Mouse (Mus musculus): ENCODE results near the gene Atcay. TPM values are rescaled to one million over a fixed set of nuclear protein-coding genes. Genes with fewer than 3 reads are reported as not detected.
"Not testable (repeated sequence)": the region's sequence is repeated elsewhere in the genome, so short reads cannot be mapped to it uniquely, and the experiment has no call there.

The Atcay gene
- polyA plus RNA-seq, 1 experiment = 0.95 TPM

DNA sequence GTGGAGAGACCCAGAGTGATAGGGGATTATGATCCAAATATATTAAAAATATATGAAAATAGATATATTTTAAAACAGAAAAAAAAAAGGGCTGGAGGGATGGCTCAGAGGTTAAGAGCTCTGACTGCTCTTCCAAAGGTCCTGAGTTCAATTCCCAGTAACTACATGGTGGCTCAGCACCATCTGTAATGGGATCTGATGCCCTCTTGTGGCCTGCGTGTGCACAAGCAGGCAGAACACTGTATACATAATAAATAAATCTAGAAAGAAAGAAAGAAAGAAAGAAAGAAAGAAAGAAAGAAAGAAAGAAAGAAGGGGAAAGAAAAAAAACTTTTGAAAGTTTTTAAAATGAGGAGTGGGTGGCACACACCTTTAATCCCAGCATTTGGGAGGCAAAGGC, 13.4 kb downstream of the Atcay start:
- not testable (repeated sequence) for H3K4me1 ChIP-seq (ENCODE audit: control insufficient read depth, insufficient read depth, insufficient read length); H3K27ac ChIP-seq (ENCODE audit: insufficient read depth, low read length); H3K36me3 ChIP-seq (ENCODE audit: control insufficient read depth, insufficient read depth, low read length); H3K27me3 ChIP-seq (ENCODE audit: control insufficient read depth, insufficient read depth, low read length); H3K4me3 ChIP-seq (ENCODE audit: extremely low read depth, insufficient read depth, insufficient read length)
- 6% methylated on average over 1 of the region's 1 CpGs for WGBS
- peak; percentile 29; the same call in 1 of the 2 replicates for TF ChIP-seq CTCF (IDR thresholded peaks at IDR 0.05; ENCODE audit: extremely low read depth, insufficient read depth, insufficient read length, insufficient replicate concordance)
- peak in 1 of 2 experiments; percentile 32 for DNase-seq (ENCODE audit: low read depth in 1 of 2, low spot score in 2 of 2)

DNA sequence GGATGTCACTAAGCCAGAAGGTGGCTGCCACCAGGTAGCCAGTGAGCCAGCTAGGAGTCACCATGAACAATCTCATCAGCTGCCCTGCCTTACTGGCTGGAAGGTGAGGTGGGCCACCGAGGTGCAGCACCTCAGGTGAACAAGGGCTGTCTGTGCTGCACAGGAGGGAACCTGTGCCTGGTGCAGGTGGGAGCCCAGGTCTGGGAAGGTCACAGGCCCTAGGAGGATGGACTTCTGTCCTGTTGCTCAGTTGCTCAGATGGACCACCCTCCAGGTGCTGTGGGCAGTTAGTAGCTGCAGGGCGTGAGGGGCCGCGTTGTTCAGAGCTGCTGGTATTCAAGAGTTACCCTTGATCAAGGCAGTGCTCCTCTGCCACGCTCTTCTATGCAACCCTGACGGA, 13.8 kb downstream of the Atcay start:
- Histone ChIP-seq H3K4me3 (ENCODE audit: extremely low read depth, insufficient read depth, insufficient read length) (no peak overlapping the region), H3K27ac (ENCODE audit: insufficient read depth, low read length) (no peak overlapping the region), H3K36me3 (ENCODE audit: control insufficient read depth, insufficient read depth, low read length) (no peaks in the 10 kb centered on the region), H3K4me1 (ENCODE audit: control insufficient read depth, insufficient read depth, insufficient read length) (peaks cover 4% of the 10 kb centered on the region; the same call in 1 of the 2 replicates), H3K27me3 (ENCODE audit: control insufficient read depth, insufficient read depth, low read length) (no peaks in the 10 kb centered on the region)
- WGBS = 83% methylated on average over 6 of the region's 6 CpGs
- TF ChIP-seq POLR2A (IDR thresholded peaks at IDR 0.05; ENCODE audit: low read depth, low read length) = no peak
- no peak for TF ChIP-seq CTCF (IDR thresholded peaks at IDR 0.05; ENCODE audit: extremely low read depth, insufficient read depth, insufficient read length, insufficient replicate concordance)
- DNase-seq (ENCODE audit: low read depth in 1 of 2, low spot score in 2 of 2) = no peak

DNA sequence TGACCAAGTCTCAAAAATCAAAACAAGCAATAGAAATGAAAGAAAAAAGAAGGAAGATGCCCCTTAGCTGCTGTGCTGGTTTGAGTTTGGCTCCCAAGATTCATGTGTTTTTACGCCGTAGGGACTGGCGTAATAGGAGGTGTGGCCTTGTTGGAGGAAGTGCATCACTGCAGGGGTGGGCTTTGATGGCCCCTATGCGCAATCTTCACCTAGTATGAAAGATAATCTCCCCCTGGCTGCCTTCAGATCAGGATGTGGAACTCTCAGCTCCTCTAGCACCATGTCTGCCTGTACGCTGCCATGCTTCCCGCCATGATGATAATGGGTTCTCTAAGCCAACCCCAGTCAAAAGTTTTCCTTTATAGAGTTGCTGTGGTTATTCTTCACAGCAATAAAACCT, 14.4 kb downstream of the Atcay start:
- H3K27ac ChIP-seq (ENCODE audit: insufficient read depth, low read length) = no peak overlapping the region
- WGBS = 82% methylated on average over 6 of the region's 6 CpGs
- DNase-seq (ENCODE audit: low read depth in 1 of 2, low spot score in 2 of 2) = no peak
- H3K27me3 ChIP-seq (ENCODE audit: control insufficient read depth, insufficient read depth, low read length) = no peaks in the 10 kb centered on the region
- no peaks in the 10 kb centered on the region for H3K4me1 ChIP-seq (ENCODE audit: control insufficient read depth, insufficient read depth, insufficient read length)
- TF ChIP-seq CTCF (IDR thresholded peaks at IDR 0.05; ENCODE audit: extremely low read depth, insufficient read depth, insufficient read length, insufficient replicate concordance) = no peak
- TF ChIP-seq POLR2A (IDR thresholded peaks at IDR 0.05; ENCODE audit: low read depth, low read length) = no peak
- no peak overlapping the region for H3K4me3 ChIP-seq (ENCODE audit: extremely low read depth, insufficient read depth, insufficient read length)
- no peaks in the 10 kb centered on the region for H3K36me3 ChIP-seq (ENCODE audit: control insufficient read depth, insufficient read depth, low read length)

DNA sequence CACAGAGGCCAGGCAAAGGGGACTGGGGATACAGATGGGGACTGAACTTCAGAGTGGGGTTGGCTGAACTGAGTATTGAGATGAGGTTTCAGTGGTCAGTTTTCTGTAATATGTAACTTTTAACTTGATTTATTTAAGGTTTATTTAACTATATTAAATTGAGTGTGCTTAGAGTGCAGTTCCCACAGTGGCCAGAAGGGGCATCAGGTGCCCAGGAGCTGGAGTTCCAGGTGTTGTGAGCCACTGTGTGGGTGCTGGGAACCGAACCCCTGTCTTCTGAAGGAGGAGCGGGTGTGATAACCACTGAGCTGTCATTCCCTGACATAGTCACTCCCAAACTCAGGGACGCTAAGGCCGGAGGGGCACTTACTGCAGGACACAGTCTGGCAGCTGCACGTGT, 20.5 kb downstream of the Atcay start:
- Histone ChIP-seq H3K36me3 (ENCODE audit: control insufficient read depth, insufficient read depth, low read length) (no peaks in the 10 kb centered on the region), H3K4me1 (ENCODE audit: control insufficient read depth, insufficient read depth, insufficient read length) (no peaks in the 10 kb centered on the region), H3K27ac (ENCODE audit: insufficient read depth, low read length) (no peak overlapping the region), H3K4me3 (ENCODE audit: extremely low read depth, insufficient read depth, insufficient read length) (no peak overlapping the region), H3K27me3 (ENCODE audit: control insufficient read depth, insufficient read depth, low read length) (no peaks in the 10 kb centered on the region)
- 94% methylated on average over 5 of the region's 5 CpGs for WGBS
- TF ChIP-seq POLR2A (IDR thresholded peaks at IDR 0.05; ENCODE audit: low read depth, low read length) (no peak), CTCF (IDR thresholded peaks at IDR 0.05; ENCODE audit: extremely low read depth, insufficient read depth, insufficient read length, insufficient replicate concordance) (0 out of 2 replicates have a peak, but pooled peaks have one; percentile 16)
- no peak for DNase-seq (ENCODE audit: low read depth in 1 of 2, low spot score in 2 of 2)

DNA sequence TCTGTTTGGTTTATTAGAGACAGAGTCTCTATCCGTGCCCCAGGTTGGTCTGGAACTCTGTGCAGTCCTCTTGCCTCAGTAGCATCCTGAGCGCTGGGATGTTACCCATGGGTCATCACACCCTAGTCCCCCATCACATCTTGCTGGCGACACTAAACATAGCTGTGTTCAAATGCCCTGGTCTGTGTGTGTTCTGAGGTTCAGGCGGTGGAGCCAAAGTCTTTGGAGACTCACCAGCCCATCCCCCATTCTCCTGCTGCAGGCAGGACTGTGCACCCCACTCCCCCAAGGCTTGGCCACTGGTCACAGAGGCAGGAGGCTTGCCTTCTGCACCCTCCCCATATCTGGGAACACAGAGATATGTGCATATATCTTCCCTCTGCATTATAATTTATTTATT, 26.5 kb downstream of the Atcay start:
- Histone ChIP-seq H3K27ac (ENCODE audit: insufficient read depth, low read length) (no peak overlapping the region), H3K27me3 (ENCODE audit: control insufficient read depth, insufficient read depth, low read length) (no peaks in the 10 kb centered on the region), H3K4me1 (ENCODE audit: control insufficient read depth, insufficient read depth, insufficient read length) (no peaks in the 10 kb centered on the region), H3K4me3 (ENCODE audit: extremely low read depth, insufficient read depth, insufficient read length) (no peak overlapping the region), H3K36me3 (ENCODE audit: control insufficient read depth, insufficient read depth, low read length) (no peaks in the 10 kb centered on the region)
- WGBS = 75% methylated on average over 4 of the region's 4 CpGs
- DNase-seq (ENCODE audit: low read depth in 1 of 2, low spot score in 2 of 2) = no peak
- TF ChIP-seq CTCF (IDR thresholded peaks at IDR 0.05; ENCODE audit: extremely low read depth, insufficient read depth, insufficient read length, insufficient replicate concordance) (no peak), POLR2A (IDR thresholded peaks at IDR 0.05; ENCODE audit: low read depth, low read length) (no peak)

DNA sequence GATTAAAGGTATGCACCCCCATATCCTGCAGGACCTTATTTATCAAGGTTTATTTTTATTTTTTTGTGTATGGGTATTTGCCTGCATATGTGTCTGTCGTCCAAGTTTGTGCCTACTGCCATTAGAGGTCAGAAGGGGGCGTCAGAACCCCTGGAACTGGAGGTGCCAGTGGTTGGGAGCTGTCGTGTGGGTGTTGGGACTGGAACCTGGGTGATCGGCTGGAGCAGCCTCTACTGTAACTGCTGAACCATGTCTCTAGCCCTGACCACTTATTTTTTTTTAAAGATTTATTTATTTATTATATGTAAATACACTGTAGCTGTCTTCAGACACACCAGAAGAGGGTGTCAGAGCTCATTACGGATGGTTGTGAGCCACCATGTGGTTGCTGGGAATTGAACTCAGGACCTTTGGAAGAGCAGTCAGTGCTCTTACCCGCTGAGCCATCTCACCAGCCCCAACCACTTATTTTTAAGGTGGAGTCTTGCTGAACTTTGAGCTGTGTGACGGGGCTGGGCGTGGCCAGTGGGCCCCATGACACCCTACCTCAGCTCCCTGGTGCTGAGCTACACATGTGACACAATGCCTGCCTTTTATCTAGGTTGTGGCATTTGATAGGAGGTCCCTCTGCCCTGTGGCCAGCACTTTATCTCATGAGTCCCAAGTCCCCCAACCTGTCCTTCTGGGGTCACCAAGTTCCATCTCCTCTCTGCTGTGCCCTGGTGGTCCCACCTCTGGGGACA, 27.5 kb downstream of the Atcay start:
- no peak for TF ChIP-seq POLR2A (IDR thresholded peaks at IDR 0.05; ENCODE audit: low read depth, low read length)
- no peak for TF ChIP-seq CTCF (IDR thresholded peaks at IDR 0.05; ENCODE audit: extremely low read depth, insufficient read depth, insufficient read length, insufficient replicate concordance)
- no peak overlapping the region for H3K27ac ChIP-seq (ENCODE audit: insufficient read depth, low read length)

More for the DNA sequence above, 27.5 kb downstream of the Atcay start:
- Histone ChIP-seq H3K4me1 (ENCODE audit: control insufficient read depth, insufficient read depth, insufficient read length) (no peaks in the 10 kb centered on the region), H3K36me3 (ENCODE audit: control insufficient read depth, insufficient read depth, low read length) (no peaks in the 10 kb centered on the region), H3K4me3 (ENCODE audit: extremely low read depth, insufficient read depth, insufficient read length) (no peak overlapping the region), H3K27me3 (ENCODE audit: control insufficient read depth, insufficient read depth, low read length) (no peaks in the 10 kb centered on the region)
- DNase-seq (ENCODE audit: low read depth in 1 of 2, low spot score in 2 of 2) = no peak
- WGBS = 72% methylated on average over 8 of the region's 8 CpGs

Measured in spleen, adult 2 months (tissue).